9 mouse cellular contexts compared by ENCODE assay signal in the genomic region with DNA sequence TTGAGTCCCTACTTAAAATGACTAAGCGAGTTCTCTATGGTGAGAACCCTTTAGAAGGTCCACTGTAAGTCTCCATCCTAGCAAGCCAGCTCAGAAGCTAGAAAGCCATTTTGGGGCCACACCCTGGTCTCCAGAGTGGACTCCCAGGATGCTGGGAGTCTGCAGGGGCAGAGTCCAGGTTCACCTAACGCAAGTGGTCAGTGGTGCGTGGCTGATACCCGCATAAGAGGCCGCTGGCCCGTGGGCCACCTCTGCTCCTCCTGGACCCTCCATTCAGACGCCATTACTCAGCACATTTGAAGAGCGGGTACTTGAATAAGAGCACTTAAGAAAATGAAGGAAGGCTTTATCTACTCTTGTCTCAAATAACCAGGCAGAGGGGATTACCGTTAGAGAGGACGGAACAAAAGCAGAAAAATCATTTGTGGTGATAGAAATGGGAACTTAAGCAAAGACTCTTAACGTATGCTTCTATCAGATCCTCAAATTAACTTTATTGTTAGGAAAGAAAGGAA.
DNase-seq lines count a peak whose midpoint lies in the region; ATAC-seq lines count a peak whose summit lies in the region.
"Had no signal": no experiment of that assay in that cellular context is flagged by ENCODE, and none has a peak within 500 bp of the region (broad histone marks: within the 10 kb centered on the region; RNA-seq: fewer than 3 reads in every experiment).

No protein-coding gene starts in this region.

- 21% methylated on average over 11 of the region's 11 CpGs for WGBS in heart, embryonic 15.5 days
- WGBS in forebrain, embryonic 11.5 days, result 6% methylated on average over 11 of the region's 11 CpGs
- 31% methylated on average over 11 of the region's 11 CpGs for WGBS in kidney, embryonic 15.5 days
- 31% methylated on average over 11 of the region's 11 CpGs for WGBS in neural tube, embryonic 12.5 days

- no peak overlapping the region for H3K9ac ChIP-seq in heart, embryonic 15.5 days
- peak overlapping the region; percentile 35; the same call in 1 of the 2 replicates for H3K9ac ChIP-seq in forebrain, embryonic 11.5 days (ENCODE audit: low read length)
- H3K9ac ChIP-seq in kidney, embryonic 15.5 days, result no peak overlapping the region
- no peak overlapping the region for H3K9ac ChIP-seq in neural tube, embryonic 12.5 days

- DNase-seq in heart, adult 8-10 months (ENCODE audit: low spot score), result no peak
- peak; percentile 59 for DNase-seq in forebrain, embryonic 11.5 days (ENCODE audit: low spot score)
- DNase-seq in layer of hippocampus, adult 9-10 months (ENCODE audit: low spot score), result no peak
- no peak for DNase-seq in right cerebral cortex, adult 2 months (ENCODE audit: low spot score in 2 of 2)
- no peak for DNase-seq in left cerebral cortex, adult 11 months (ENCODE audit: low spot score)

- no peak for ATAC-seq in heart, embryonic 15.5 days (replicated peaks; ENCODE audit: insufficient number of reproducible peaks, insufficient read depth, low FRiP score, low read depth)
- ATAC-seq in forebrain, embryonic 11.5 days (replicated peaks; ENCODE audit: low FRiP score), result peak; percentile 53
- ATAC-seq in kidney, embryonic 15.5 days (replicated peaks; ENCODE audit: low FRiP score), result peak; percentile 43; the same call in 1 of the 2 replicates
- ATAC-seq in neural tube, embryonic 12.5 days (ENCODE audit: low FRiP score, low read depth), result peak; percentile 59; the same call in 1 of the 2 replicates
- ATAC-seq: CD4-positive, CD25-positive, alpha-beta regulatory T cell, adult 4 months had no signal

- peak overlapping the region; percentile 34; the same call in 1 of the 2 replicates for H3K4me3 ChIP-seq in heart, embryonic 15.5 days
- H3K4me3 ChIP-seq in forebrain, embryonic 11.5 days (ENCODE audit: low read depth, low read length), result no peak overlapping the region; the same call in 1 of the 2 replicates
- no peak overlapping the region for H3K4me3 ChIP-seq in kidney, embryonic 15.5 days (replicated peaks)
- H3K4me3 ChIP-seq in neural tube, embryonic 12.5 days, result no peak overlapping the region

- peaks cover 7% of the 10 kb centered on the region for H3K4me1 ChIP-seq in heart, embryonic 15.5 days (replicated peaks)
- H3K4me1 ChIP-seq in forebrain, embryonic 11.5 days (replicated peaks; ENCODE audit: control insufficient read depth, insufficient read depth, low read length), result peaks cover 7% of the 10 kb centered on the region; the same call in 1 of the 2 replicates
- H3K4me1 ChIP-seq in kidney, embryonic 15.5 days, result peaks cover 8% of the 10 kb centered on the region
- 0 out of 2 replicates have a peak, but pooled peaks cover 3% of the 10 kb centered on the region for H3K4me1 ChIP-seq in neural tube, embryonic 12.5 days

- H3K4me2 ChIP-seq in heart, embryonic 15.5 days, result peak overlapping the region; percentile 59
- peak overlapping the region; percentile 40; the same call in 1 of the 2 replicates for H3K4me2 ChIP-seq in forebrain, embryonic 11.5 days (ENCODE audit: low read depth, low read length, severe bottlenecking)
- peak overlapping the region; percentile 42; the same call in 1 of the 2 replicates for H3K4me2 ChIP-seq in kidney, embryonic 15.5 days
- peak overlapping the region; percentile 45 for H3K4me2 ChIP-seq in neural tube, embryonic 12.5 days (replicated peaks)

- no peaks in the 10 kb centered on the region for H3K36me3 ChIP-seq in heart, embryonic 15.5 days
- no peaks in the 10 kb centered on the region for H3K36me3 ChIP-seq in forebrain, embryonic 11.5 days (ENCODE audit: control insufficient read depth, insufficient read depth, low read length)
- H3K36me3 ChIP-seq in kidney, embryonic 15.5 days, result no peaks in the 10 kb centered on the region
- H3K36me3 ChIP-seq in neural tube, embryonic 12.5 days, result no peaks in the 10 kb centered on the region

- no peaks in the 10 kb centered on the region for H3K9me3 ChIP-seq in heart, embryonic 15.5 days (replicated peaks)
- H3K9me3 ChIP-seq in forebrain, embryonic 11.5 days (ENCODE audit: control insufficient read depth, low read length), result no peaks in the 10 kb centered on the region
- H3K9me3 ChIP-seq in kidney, embryonic 15.5 days (replicated peaks), result no peaks in the 10 kb centered on the region
- no peaks in the 10 kb centered on the region for H3K9me3 ChIP-seq in neural tube, embryonic 12.5 days

- no peak overlapping the region for H3K27ac ChIP-seq in heart, embryonic 15.5 days
- no peak overlapping the region for H3K27ac ChIP-seq in forebrain, embryonic 11.5 days (ENCODE audit: low read depth, low read length)
- no peak overlapping the region for H3K27ac ChIP-seq in kidney, embryonic 15.5 days
- no peak overlapping the region for H3K27ac ChIP-seq in neural tube, embryonic 12.5 days

- peaks cover 4% of the 10 kb centered on the region for H3K27me3 ChIP-seq in heart, embryonic 15.5 days
- H3K27me3 ChIP-seq in forebrain, embryonic 11.5 days (ENCODE audit: control insufficient read depth, insufficient read depth, low read length), result peaks cover 12% of the 10 kb centered on the region; the same call in 1 of the 2 replicates
- peaks cover 94% of the 10 kb centered on the region for H3K27me3 ChIP-seq in kidney, embryonic 15.5 days
- H3K27me3 ChIP-seq in neural tube, embryonic 12.5 days (replicated peaks), result peaks cover 20% of the 10 kb centered on the region; the same call in 1 of the 2 replicates
